Mouse (Mus musculus): ENCODE results near the gene Cacnb3. TPM values are rescaled to one million over a fixed set of nuclear protein-coding genes. Genes with fewer than 3 reads are reported as not detected.

Cacnb3 gene
- total and polyA plus RNA-seq, 2 experiments: 0.28 to 0.75 TPM

DNA sequence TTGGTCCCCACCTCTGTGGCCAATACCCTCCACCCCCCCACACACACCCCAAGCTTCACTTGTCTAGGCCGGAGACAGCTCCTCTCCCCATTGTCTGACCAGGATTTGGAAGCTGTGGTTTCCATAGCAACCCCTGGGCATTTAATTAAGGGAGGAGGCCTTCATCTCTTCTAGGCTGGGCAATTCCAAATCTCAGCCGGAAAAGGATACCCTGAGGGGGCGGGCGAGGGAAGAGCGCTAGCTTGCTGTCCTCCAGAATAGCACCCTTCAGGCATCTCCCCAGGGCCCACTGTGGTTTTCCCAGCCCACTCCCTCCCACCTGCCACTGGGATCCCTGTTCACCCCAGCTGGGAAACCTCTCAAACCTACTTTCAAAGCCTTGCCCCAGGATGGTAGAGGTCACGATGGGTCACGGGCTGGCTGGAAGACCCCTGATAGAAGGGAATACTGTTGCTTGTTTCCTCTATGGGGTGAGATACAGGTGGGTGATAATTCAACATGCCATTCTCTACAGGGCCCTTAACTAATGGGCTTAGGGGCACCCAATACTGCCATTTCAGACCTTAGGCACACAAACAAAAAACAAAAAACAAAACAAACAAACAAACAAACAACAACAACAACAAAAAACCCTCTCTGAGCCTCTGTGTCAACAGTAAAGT lies 61.0 kb downstream of the Cacnb3 start:
- no peak for TF ChIP-seq CTCF (IDR thresholded peaks at IDR 0.05; ENCODE audit: low read depth, low read length)
- no peak for TF ChIP-seq POLR2A (IDR thresholded peaks at IDR 0.05; ENCODE audit: extremely low read depth, insufficient read depth, low read length)
- Histone ChIP-seq H3K36me3 (ENCODE audit: control insufficient read depth, insufficient read depth, low read length) (no peaks in the 10 kb centered on the region), H3K79me2 (ENCODE audit: control insufficient read depth, insufficient read depth, low read length) (no peaks in the 10 kb centered on the region), H3K27me3 (ENCODE audit: control insufficient read depth, insufficient read depth, low read length) (no peaks in the 10 kb centered on the region), H3K27ac (replicated peaks; ENCODE audit: insufficient read depth, low read depth, low read length) (no peak overlapping the region), H3K4me1 (ENCODE audit: control insufficient read depth, insufficient read depth, low read length) (peaks cover 14% of the 10 kb centered on the region), H3K4me3 (ENCODE audit: insufficient read depth, low read depth, low read length) (no peak overlapping the region), H3K9ac (ENCODE audit: low read depth, low read length) (no peak overlapping the region)
- 91% methylated on average over 7 of the region's 7 CpGs for WGBS
- DNase-seq (ENCODE audit: extremely low read depth, low read depth, low spot score): no peak

DNA sequence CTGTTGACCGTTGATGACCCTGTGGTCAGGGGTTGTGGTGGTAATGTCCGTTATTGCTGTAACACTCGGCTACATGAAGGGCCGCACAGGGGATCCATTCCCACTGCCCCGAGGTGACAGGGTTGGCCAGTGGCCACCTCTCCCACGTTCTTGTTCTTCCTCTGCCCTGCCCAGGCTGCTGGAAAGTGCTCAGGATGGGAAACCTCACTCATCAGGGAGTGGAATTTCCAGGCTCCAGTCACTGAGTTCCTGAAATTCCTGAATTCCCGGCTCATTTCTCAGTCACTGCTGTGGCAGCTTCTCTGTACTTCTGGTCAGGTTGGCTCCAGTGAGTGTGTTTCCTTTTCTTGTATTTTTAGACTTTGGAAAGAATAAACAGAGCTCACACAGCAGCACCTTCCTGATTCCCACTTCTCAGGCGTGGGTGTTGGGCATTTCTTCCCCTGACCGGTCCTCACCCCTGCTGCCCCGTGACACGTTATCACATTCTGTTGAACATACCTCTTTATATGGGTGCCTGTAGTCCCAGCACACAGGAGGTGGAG lies 61.6 kb downstream of the Cacnb3 start:
- Histone ChIP-seq H3K79me2 (ENCODE audit: control insufficient read depth, insufficient read depth, low read length) (no peaks in the 10 kb centered on the region), H3K4me1 (ENCODE audit: control insufficient read depth, insufficient read depth, low read length) (peaks cover 14% of the 10 kb centered on the region), H3K27me3 (ENCODE audit: control insufficient read depth, insufficient read depth, low read length) (no peaks in the 10 kb centered on the region), H3K9ac (ENCODE audit: low read depth, low read length) (no peak overlapping the region), H3K4me3 (ENCODE audit: insufficient read depth, low read depth, low read length) (no peak overlapping the region), H3K27ac (replicated peaks; ENCODE audit: insufficient read depth, low read depth, low read length) (peak overlapping the region; percentile 49), H3K36me3 (ENCODE audit: control insufficient read depth, insufficient read depth, low read length) (no peaks in the 10 kb centered on the region)
- peak; percentile 69 for DNase-seq (ENCODE audit: extremely low read depth, low read depth, low spot score)
- 6% methylated on average over 11 of the region's 11 CpGs for WGBS
- TF ChIP-seq CTCF (IDR thresholded peaks at IDR 0.05; ENCODE audit: low read depth, low read length) (no peak), POLR2A (IDR thresholded peaks at IDR 0.05; ENCODE audit: extremely low read depth, insufficient read depth, low read length) (no peak)

Other genes with a start within 250 kb of the Cacnb3 start
- not detected in 2 replicates for gene Olfr283, start 249.9 kb upstream of the Cacnb3 start, total RNA-seq (2014; rRNA removed)
- gene Olfr283, start 249.9 kb upstream of the Cacnb3 start, polyA plus RNA-seq (2012; rRNA removed): not detected in 2 replicates
- gene Olfr282, start 199.6 kb upstream of the Cacnb3 start, total RNA-seq (2014; rRNA removed): not detected in 2 replicates
- gene Olfr282, start 199.6 kb upstream of the Cacnb3 start, polyA plus RNA-seq (2012; rRNA removed): not detected in 2 replicates
- not detected in 2 replicates for gene Olfr281, start 178.3 kb upstream of the Cacnb3 start, total RNA-seq (2014; rRNA removed)
- gene Olfr281, start 178.3 kb upstream of the Cacnb3 start, polyA plus RNA-seq (2012; rRNA removed): not detected in 2 replicates
- not detected in 2 replicates for gene OR5BS1P, start 160.9 kb upstream of the Cacnb3 start, total RNA-seq (2014; rRNA removed)
- not detected in 2 replicates for gene OR5BS1P, start 160.9 kb upstream of the Cacnb3 start, polyA plus RNA-seq (2012; rRNA removed)
- not detected in 2 replicates for gene Lalba, start 148.1 kb upstream of the Cacnb3 start, total RNA-seq (2014; rRNA removed)
- not detected in 2 replicates for gene Lalba, start 148.1 kb upstream of the Cacnb3 start, polyA plus RNA-seq (2012; rRNA removed)
- not detected in 2 replicates for gene Olfr279, start 138.4 kb upstream of the Cacnb3 start, total RNA-seq (2014; rRNA removed)
- gene Olfr279, start 138.4 kb upstream of the Cacnb3 start, polyA plus RNA-seq (2012; rRNA removed): not detected in 2 replicates
- gene Kansl2, start 96.6 kb upstream of the Cacnb3 start, total RNA-seq (2014; rRNA removed): 17.9 and 22.2 TPM in 2 replicates
- gene Kansl2, start 96.6 kb upstream of the Cacnb3 start, polyA plus RNA-seq (2012; rRNA removed): 18.0 and 21.9 TPM in 2 replicates
- gene Ccnt1, start 59.9 kb upstream of the Cacnb3 start, total RNA-seq (2014; rRNA removed): 13.5 and 13.8 TPM in 2 replicates
- gene Ccnt1, start 59.9 kb upstream of the Cacnb3 start, polyA plus RNA-seq (2012; rRNA removed): 5.4 and 7.4 TPM in 2 replicates
- gene 4930415O20Rik, start 59.8 kb upstream of the Cacnb3 start, total RNA-seq (2014; rRNA removed): not detected in 2 replicates
- not detected in 2 replicates for gene 4930415O20Rik, start 59.8 kb upstream of the Cacnb3 start, polyA plus RNA-seq (2012; rRNA removed)
- gene Adcy6, start 20.8 kb upstream of the Cacnb3 start, total RNA-seq (2014; rRNA removed): 8.9 and 11.8 TPM in 2 replicates
- gene Adcy6, start 20.8 kb upstream of the Cacnb3 start, polyA plus RNA-seq (2012; rRNA removed): 13.7 and 16.3 TPM in 2 replicates
- 27.6 and 33.9 TPM in 2 replicates for gene Ddx23, start 32.1 kb downstream of the Cacnb3 start, total RNA-seq (2014; rRNA removed)
- gene Ddx23, start 32.1 kb downstream of the Cacnb3 start, polyA plus RNA-seq (2012; rRNA removed): 15.4 and 18.8 TPM in 2 replicates
- 20.0 and 23.2 TPM in 2 replicates for gene Rnd1, start 46.6 kb downstream of the Cacnb3 start, total RNA-seq (2014; rRNA removed)
- gene Rnd1, start 46.6 kb downstream of the Cacnb3 start, polyA plus RNA-seq (2012; rRNA removed): 7.4 and 21.3 TPM in 2 replicates
- not detected in 2 replicates for gene Ccdc65, start 77.4 kb downstream of the Cacnb3 start, total RNA-seq (2014; rRNA removed)
- gene Ccdc65, start 77.4 kb downstream of the Cacnb3 start, polyA plus RNA-seq (2012; rRNA removed): not detected in 2 replicates
- gene Fkbp11, start 97.4 kb downstream of the Cacnb3 start, total RNA-seq (2014; rRNA removed): 22.4 and 26.6 TPM in 2 replicates
- gene Fkbp11, start 97.4 kb downstream of the Cacnb3 start, polyA plus RNA-seq (2012; rRNA removed): 12.2 and 22.4 TPM in 2 replicates
- gene Arf3, start 132.4 kb downstream of the Cacnb3 start, total RNA-seq (2014; rRNA removed): 10.5 and 14.0 TPM in 2 replicates
- 41.3 and 43.0 TPM in 2 replicates for gene Arf3, start 132.4 kb downstream of the Cacnb3 start, polyA plus RNA-seq (2012; rRNA removed)
- gene Wnt10b, start 147.3 kb downstream of the Cacnb3 start, total RNA-seq (2014; rRNA removed): 0.47 TPM in 1 of 2 replicates, not detected in the other
- not detected in 2 replicates for gene Wnt10b, start 147.3 kb downstream of the Cacnb3 start, polyA plus RNA-seq (2012; rRNA removed)
- gene Wnt1, start 159.0 kb downstream of the Cacnb3 start, total RNA-seq (2014; rRNA removed): not detected in 2 replicates
- not detected in 2 replicates for gene Wnt1, start 159.0 kb downstream of the Cacnb3 start, polyA plus RNA-seq (2012; rRNA removed)
- 0.13 TPM in 1 of 2 replicates, not detected in the other for gene Ddn, start 178.7 kb downstream of the Cacnb3 start, total RNA-seq (2014; rRNA removed)
- gene Ddn, start 178.7 kb downstream of the Cacnb3 start, polyA plus RNA-seq (2012; rRNA removed): not detected in 2 replicates
- gene Prkag1, start 200.7 kb downstream of the Cacnb3 start, total RNA-seq (2014; rRNA removed): 40.1 and 41.4 TPM in 2 replicates
- 35.6 and 37.7 TPM in 2 replicates for gene Prkag1, start 200.7 kb downstream of the Cacnb3 start, polyA plus RNA-seq (2012; rRNA removed)
- gene Kmt2d, start 240.4 kb downstream of the Cacnb3 start, total RNA-seq (2014; rRNA removed): 6.6 and 10.1 TPM in 2 replicates
- 7.1 and 10.3 TPM in 2 replicates for gene Kmt2d, start 240.4 kb downstream of the Cacnb3 start, polyA plus RNA-seq (2012; rRNA removed)

All from liver, adult 2 months (tissue).